Mouse (Mus musculus) CD4-positive, CD25-positive, alpha-beta regulatory T cell, adult 2 months (primary cell): ENCODE measurements around the gene Hoxb3.

ENCODE experiments used
- DNase-seq: peaks from one replicate; pipeline ENCODE4 v3.0.0-alpha.2; 2012; ENCODE audit warnings: low read depth, low spot score

The Hoxb3 gene

GRCm38 (mm10) chr11:96302381-96303150 lies 20.6 kb upstream of the Hoxb3 start:
- no peak for DNase-seq

GRCm38 (mm10) chr11:96303151-96304099 lies 19.7 kb upstream of the Hoxb3 start, which contains the start of gene Hoxb5:
Hoxb5 (plus strand) TSS chr11:96303336.
- peak; percentile 86 for DNase-seq

- no peak for DNase-seq
These were observed 18.5 kb upstream of the Hoxb3 start for GRCm38 (mm10) chr11:96304381-96305195.

GRCm38 (mm10) chr11:96305505-96306182 lies 17.5 kb upstream of the Hoxb3 start:
- no peak for DNase-seq

- DNase-seq: no peak
These were observed 16.8 kb upstream of the Hoxb3 start for GRCm38 (mm10) chr11:96306183-96306907.

- DNase-seq: no peak
These were observed 16.2 kb upstream of the Hoxb3 start for GRCm38 (mm10) chr11:96306908-96307269.

GRCm38 (mm10) chr11:96308763-96309162 lies 14.4 kb upstream of the Hoxb3 start:
- no peak for DNase-seq

- no peak for DNase-seq
These were observed 13.8 kb upstream of the Hoxb3 start for GRCm38 (mm10) chr11:96309288-96309687.

- no peak for DNase-seq
These were observed 12.8 kb upstream of the Hoxb3 start for GRCm38 (mm10) chr11:96310183-96310938.

GRCm38 (mm10) chr11:96311097-96311496 lies 12.0 kb upstream of the Hoxb3 start:
- no peak for DNase-seq

- DNase-seq: peak; percentile 77
These were observed 11.4 kb upstream of the Hoxb3 start for GRCm38 (mm10) chr11:96311520-96312417.

GRCm38 (mm10) chr11:96313134-96313533 lies 10.0 kb upstream of the Hoxb3 start:
- DNase-seq: no peak

GRCm38 (mm10) chr11:96313806-96314428 lies 9.2 kb upstream of the Hoxb3 start:
- no peak for DNase-seq

GRCm38 (mm10) chr11:96314671-96315343 lies 8.3 kb upstream of the Hoxb3 start:
- peak; percentile 49 for DNase-seq

- DNase-seq: no peak
These were observed 7.8 kb upstream of the Hoxb3 start for GRCm38 (mm10) chr11:96315344-96315681.

- no peak for DNase-seq
These were observed 6.2 kb upstream of the Hoxb3 start for GRCm38 (mm10) chr11:96316696-96317607.
